Mouse (Mus musculus) activated CD4-positive, CD25-positive, alpha-beta regulatory T cell, adult 4 months (primary cell): Measurements from ENCODE around the gene Cep70. TPM values are rescaled to one million over a fixed set of nuclear protein-coding genes. Genes with fewer than 3 reads are reported as not detected.

Experiments used
- ATAC-seq: one replicate; pipeline ENCODE4 v1.8.0; 2017
- polyA plus RNA-seq, 2 experiments: library from polyadenylated mRNA; unstranded; fragments of 100-300 nt; shearing (Covaris generic); gene quantifications; one replicate each; pipeline ENCODE4 v1.2.1; 2017

The Cep70 gene
- polyA plus RNA-seq, 2 experiments from 2014 or later: 16.7 to 17.8 TPM

GRCm38 (mm10) chr9:99320006-99320405 is 76.8 kb downstream of the Cep70 start:
- ATAC-seq: no peak

- ATAC-seq: no peak
These were observed 82.2 kb downstream of the Cep70 start for GRCm38 (mm10) chr9:99325208-99325929.

- ATAC-seq: no peak
These were observed 82.8 kb downstream of the Cep70 start for GRCm38 (mm10) chr9:99325961-99326360.

GRCm38 (mm10) chr9:99326881-99327280 is 83.7 kb downstream of the Cep70 start:
- no peak for ATAC-seq

GRCm38 (mm10) chr9:99336538-99336937 is 93.4 kb downstream of the Cep70 start:
- no peak for ATAC-seq

GRCm38 (mm10) chr9:99338293-99338692 is 95.1 kb downstream of the Cep70 start:
- ATAC-seq: no peak

GRCm38 (mm10) chr9:99339182-99339581 is 96.0 kb downstream of the Cep70 start:
- no peak for ATAC-seq

- no peak for ATAC-seq
These were observed 97.0 kb downstream of the Cep70 start for GRCm38 (mm10) chr9:99340126-99340525.

GRCm38 (mm10) chr9:99341600-99341999 is 98.4 kb downstream of the Cep70 start:
- ATAC-seq: no peak

- no peak for ATAC-seq
These were observed 102.2 kb downstream of the Cep70 start for GRCm38 (mm10) chr9:99345351-99345792.

Other genes starting within 250 kb of the Cep70 start
- gene Gm1123, start 207.7 kb upstream of the Cep70 start, polyA plus RNA-seq: 1 to 10 TPM in 1 of 2 experiments, under 1 TPM in 1; 0.94 to 1.1 TPM
- 1 to 10 TPM in 1 of 2 experiments, under 1 TPM in 1; 0.41 to 1.0 TPM for gene Pik3cb, start 102.7 kb upstream of the Cep70 start, polyA plus RNA-seq
- not detected for gene Faiml, start 6.1 kb upstream of the Cep70 start, polyA plus RNA-seq
- gene Esyt3, start 115.2 kb downstream of the Cep70 start, polyA plus RNA-seq: under 1 TPM; 0.11 to 0.13 TPM
- not detected for gene Mras, start 194.0 kb downstream of the Cep70 start, polyA plus RNA-seq
- gene Nme9, start 208.1 kb downstream of the Cep70 start, polyA plus RNA-seq: not detected